Mouse (Mus musculus) megakaryocyte-erythroid progenitor cell, adult 5 weeks (primary cell): Measurements from ENCODE around the gene Kcna5. TPM values are rescaled to one million over a fixed set of nuclear protein-coding genes. Genes with fewer than 3 reads are reported as not detected.

Experiments used
- polyA plus RNA-seq: library from polyadenylated mRNA; stranded (reverse); fragments of >175 nt; gene quantifications from 2 replicates; pipeline ENCODE4 v1.2.3, GENCODE M21; 2012

Kcna5 gene
- not detected in 2 replicates for polyA plus RNA-seq

DNA sequence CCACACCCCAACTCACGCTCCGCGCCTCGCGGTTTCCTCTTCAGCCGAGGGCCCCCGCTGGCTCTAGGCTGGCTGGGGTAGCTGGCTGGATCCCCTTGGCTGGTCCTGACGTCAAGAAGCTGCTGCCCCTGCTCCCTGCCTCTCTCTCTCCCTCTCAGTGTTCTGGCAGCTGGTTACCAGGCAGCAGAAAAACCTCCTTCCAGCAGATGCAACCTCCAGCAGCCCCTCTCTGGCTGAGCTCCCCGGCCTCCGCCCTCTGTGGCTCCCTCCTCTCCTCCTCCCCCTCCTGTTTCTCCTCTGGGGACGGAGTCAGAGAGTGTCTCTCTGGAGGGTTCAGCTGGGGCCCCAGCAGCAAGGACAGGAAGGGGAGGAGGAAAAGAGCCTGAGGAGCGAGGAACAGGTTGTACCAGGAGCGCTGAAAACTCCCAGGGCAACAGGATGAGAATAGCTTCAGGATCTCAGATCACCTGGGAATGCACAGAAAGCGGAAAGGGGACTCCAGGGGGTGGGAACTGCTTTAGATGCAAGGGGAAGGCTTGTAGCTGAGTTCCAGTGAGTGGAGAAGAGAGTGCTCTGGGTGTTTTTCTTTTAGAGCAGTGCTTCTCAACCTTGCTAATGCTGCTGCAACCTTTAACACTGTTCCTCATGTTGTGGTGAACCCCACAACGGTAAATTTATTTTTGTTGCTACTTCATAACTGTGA lies at the start of gene Kcna5:
Gene Kcna5, minus strand, starts transcription at position 205 of the 703 bp plus-strand sequence.

Other genes with a start within 250 kb of the Kcna5 start
- 0.02 TPM in 1 of 2 replicates, not detected in the other for gene Kcna1, start 111.0 kb upstream of the Kcna5 start, polyA plus RNA-seq
- not detected in 2 replicates for gene Kcna6, start 205.3 kb upstream of the Kcna5 start, polyA plus RNA-seq